Mouse (Mus musculus): Measurements from ENCODE around the gene Krtap10-4.

GRCm38 (mm10) chr10:77797677-77798076 lies 29.2 kb downstream of the Krtap10-4 start:
- no peak for TF ChIP-seq CTCF (IDR thresholded peaks at IDR 0.05; ENCODE audit: low read depth)
- no peak for TF ChIP-seq EP300 (optimal IDR thresholded peaks at IDR 0.05)
